Mouse (Mus musculus) adrenal gland, postnatal 36 days (tissue): ENCODE measurements around the gene Dnaja4. TPM values are rescaled to one million over a fixed set of nuclear protein-coding genes. Genes with fewer than 3 reads are reported as not detected.

Experiments used
- DNase-seq, 2 experiments: peaks; one replicate each; pipeline ENCODE4 v3.0.0; 2021; ENCODE audit warnings: mixed read lengths in 1 of 2
- total RNA-seq, 2 experiments: library from RNA; stranded (reverse); gene quantifications; 2 replicates each; pipeline ENCODE4 v1.2.3; 2021

The Dnaja4 gene
- total RNA-seq, 2 experiments from 2014 or later, result 17.7 to 24.3 TPM

GRCm38 (mm10) chr9:54699345-54700173, 886 bp downstream of the Dnaja4 start:
- peak; percentile 89 to 90 for DNase-seq

GRCm38 (mm10) chr9:54700174-54700475, 1.5 kb downstream of the Dnaja4 start:
- no peak for DNase-seq

GRCm38 (mm10) chr9:54700746-54701145, 2.1 kb downstream of the Dnaja4 start:
- DNase-seq, result no peak

- no peak for DNase-seq
Measured at GRCm38 (mm10) chr9:54702581-54702980, 3.9 kb downstream of the Dnaja4 start.

DNA sequence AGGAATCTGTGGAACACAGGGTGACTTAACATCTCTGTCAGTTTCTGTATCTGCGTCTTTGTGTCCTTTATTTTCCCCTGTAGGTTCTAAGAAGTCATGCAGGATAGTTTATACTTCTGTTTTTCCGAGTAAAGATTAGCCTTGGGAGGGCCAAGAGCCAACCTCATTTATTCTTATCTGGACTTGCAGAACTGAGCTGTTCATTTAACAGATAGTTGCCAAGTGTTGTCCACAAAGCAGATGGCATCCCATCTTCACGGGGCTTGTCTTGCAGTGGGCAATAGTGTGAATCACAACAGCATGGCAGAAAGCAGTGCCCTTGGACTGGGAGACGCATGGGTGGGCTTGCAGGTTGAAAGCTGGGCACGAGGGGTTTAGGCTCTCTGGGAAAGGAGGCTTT, 5.7 kb downstream of the Dnaja4 start:
- no peak for DNase-seq

DNA sequence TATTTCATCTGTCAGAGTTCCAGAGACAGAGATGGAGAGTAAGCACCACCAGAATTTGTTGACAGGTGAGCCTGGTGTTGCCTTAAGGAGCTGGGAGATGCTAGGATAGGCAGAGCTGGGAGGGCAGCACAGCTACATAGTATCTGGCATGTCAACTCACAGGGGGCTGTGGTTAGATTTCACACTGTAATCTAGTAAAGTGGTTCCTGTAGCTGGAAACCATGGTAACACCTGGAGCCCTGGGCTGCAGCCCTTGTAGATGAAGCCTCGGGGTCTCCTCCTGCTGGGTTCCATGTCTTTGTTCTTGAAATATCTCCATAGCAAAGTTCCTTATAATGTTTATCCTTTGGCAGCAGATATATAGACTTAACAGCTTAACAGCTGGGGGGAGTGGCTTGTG, 6.9 kb downstream of the Dnaja4 start:
- DNase-seq, result no peak

GRCm38 (mm10) chr9:54707288-54707999, 8.8 kb downstream of the Dnaja4 start:
- DNase-seq, result no peak

DNA sequence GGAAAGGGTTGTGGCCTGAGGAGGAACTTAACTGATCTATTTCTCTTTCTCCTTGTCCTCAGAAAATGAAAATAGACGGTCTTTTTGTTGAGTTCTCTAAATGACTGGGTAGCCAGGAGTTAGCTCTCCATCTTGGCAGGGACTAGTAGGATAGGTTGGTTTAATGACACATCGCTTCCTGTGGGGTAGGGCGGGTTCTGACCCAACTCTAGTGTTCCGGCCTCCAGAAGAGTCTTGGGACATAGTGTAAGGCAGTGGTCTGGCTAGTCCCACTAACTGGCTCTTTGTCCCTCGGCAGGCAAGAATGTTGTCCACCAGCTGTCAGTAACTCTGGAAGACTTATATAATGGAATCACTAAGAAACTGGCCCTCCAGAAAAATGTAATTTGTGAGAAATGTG, 9.4 kb downstream of the Dnaja4 start:
- no peak for DNase-seq

GRCm38 (mm10) chr9:54715776-54716175, 17.1 kb downstream of the Dnaja4 start:
- no peak for DNase-seq

GRCm38 (mm10) chr9:54717527-54717926, 18.9 kb downstream of the Dnaja4 start:
- DNase-seq, result no peak

- DNase-seq, result no peak
Measured at GRCm38 (mm10) chr9:54722156-54722555, 23.5 kb downstream of the Dnaja4 start.

DNA sequence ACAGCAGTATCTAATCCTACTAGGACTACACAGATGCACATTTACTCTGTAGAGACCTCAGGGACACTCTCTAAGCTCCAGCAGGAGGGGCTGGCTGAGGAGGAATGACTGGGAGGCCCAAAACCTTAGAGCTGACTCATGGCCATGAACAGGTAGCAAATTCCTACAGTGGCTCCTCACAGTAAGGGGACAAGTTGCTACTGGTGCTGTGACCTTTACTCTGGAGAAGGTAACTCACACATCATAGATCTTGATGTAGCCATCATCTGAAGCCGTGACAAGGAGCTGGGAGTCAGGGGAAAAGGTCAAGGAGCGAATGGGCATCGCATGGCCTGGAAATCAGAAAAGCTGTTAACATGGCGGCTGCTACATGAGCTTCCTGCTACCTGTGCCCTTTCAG, 23.9 kb downstream of the Dnaja4 start:
- DNase-seq, result no peak

- no peak for DNase-seq
Measured at GRCm38 (mm10) chr9:54726315-54726714, 27.6 kb downstream of the Dnaja4 start.

GRCm38 (mm10) chr9:54732122-54732521, 33.4 kb downstream of the Dnaja4 start:
- DNase-seq, result no peak

DNA sequence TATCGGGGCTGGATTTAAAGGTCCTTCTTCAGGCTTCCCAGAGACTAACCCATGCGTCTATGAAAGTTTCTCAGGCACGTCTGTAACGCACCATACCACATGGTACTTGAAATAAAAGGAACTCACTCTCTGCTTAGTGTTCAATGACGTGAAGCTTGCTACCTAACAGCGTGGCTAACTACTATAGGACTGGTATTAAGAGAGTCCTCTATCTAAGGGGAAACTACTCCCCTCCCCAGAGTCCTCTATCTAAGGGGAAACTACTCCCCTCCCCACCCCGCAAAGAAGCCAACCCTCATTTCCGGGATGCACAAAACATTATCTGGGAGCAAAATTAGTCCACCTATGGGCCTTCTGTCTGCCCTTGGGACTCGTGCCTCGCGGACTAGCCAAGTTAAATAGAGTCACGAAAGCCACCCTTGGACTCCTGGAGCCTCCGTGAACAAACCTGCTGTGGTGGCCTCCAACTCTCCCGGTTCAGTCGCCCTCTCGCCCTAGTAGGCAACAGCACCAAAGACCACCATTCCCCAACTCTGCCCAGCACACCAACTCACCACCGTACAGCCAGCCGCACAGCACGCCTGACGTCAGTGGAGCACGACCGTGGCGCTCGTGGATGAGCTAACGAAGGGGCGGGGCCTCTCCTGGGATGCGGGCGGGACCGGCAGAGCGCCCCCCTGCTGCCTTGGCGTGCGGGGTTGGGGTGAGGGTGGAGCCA, 35.4 kb downstream of the Dnaja4 start, which contains the start of gene Wdr61:
Wdr61 (minus strand) TSS at position 599 of the 718 bp plus-strand sequence.
- peak; percentile 99 for DNase-seq

GRCm38 (mm10) chr9:54734639-54735252, 36.1 kb downstream of the Dnaja4 start:
- no peak for DNase-seq

DNA sequence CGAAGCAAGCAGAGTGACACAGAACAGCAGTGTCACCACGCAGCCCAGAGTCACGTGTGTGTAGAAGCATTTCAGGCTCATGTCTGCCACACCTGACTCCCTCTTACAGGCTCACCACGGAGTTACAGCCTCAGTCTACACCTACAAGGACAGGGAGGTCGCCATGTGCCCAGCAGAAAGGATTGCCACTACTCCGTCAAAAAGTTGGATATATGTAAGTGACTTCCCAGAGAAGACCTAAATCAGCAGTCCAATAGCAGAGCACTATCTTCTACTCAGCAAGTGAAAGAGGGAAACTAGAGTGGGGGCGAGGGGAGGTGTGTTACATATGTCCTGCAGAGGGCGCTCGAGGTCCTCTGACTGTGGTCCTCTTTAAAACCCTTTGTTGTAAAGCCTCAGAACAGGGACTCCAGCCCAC, 37.6 kb downstream of the Dnaja4 start:
- peak; percentile 27 to 51 for DNase-seq

GRCm38 (mm10) chr9:54738376-54738775, 39.7 kb downstream of the Dnaja4 start:
- peak; percentile 43 to 56 for DNase-seq

DNA sequence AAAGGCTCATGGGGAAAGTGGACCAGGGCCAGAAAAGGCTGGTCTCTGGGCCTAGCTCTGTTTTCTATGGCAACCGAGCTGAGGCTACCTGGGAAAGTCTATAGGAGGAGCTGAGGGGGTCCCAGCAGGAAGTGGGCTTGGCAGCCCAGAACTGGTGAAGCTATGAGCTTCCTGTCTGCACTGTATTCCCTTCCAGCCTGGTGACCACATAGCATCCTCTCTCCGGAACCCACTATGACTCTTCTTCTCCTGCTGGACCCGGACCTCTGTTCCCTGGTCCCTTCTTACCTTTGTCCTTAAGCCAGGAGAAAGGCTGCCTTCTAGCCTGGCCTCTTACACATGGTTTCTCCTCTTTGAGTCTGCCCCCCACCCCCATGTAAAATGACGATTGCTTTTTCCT, 45.2 kb downstream of the Dnaja4 start:
- DNase-seq, result no peak

DNA sequence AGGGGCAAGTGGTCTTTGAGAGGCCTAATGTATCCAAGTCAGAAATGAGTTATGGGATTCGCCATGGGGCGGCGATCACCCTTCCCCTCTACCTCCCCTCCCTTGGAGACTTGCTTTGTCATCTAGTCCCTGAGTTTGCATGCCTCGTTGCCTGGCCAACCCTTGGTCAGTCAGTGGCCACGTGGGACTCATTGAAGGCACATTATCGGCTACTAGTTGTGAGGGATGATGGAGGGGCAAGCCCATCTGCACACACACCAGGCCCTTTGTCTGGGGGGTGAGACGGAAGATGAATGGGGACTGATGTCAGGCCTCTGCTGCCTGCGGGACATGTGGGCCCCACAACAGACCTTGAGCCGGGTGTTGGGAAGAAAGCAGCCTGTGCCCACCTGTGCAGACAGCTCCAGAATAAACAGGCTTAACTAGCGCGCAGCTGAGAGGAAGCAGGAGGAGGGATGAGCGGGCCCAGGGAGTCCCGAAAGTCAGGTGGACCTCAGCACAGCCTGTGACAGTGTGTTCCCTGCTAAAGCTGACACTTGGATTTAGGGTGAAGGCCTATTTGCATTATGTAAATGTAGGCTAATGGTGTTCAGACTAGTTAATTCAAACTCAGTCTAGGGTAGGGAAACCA, 47.2 kb downstream of the Dnaja4 start:
- no peak for DNase-seq

GRCm38 (mm10) chr9:54750215-54750981, 51.7 kb downstream of the Dnaja4 start:
- DNase-seq, result no peak
